Mouse (Mus musculus): ENCODE data around the gene Foxj3. TPM values are rescaled to one million over a fixed set of nuclear protein-coding genes. Genes with fewer than 3 reads are reported as not detected.

Gene Foxj3
- polyA plus RNA-seq, 1 experiment from 2014 or later = 5.3 TPM

GRCm38 (mm10) chr4:119637176-119637845 is 100.5 kb downstream of the Foxj3 start, which contains the start of gene Guca2a:
Gene Guca2a (plus strand): TSS chr4:119637704.
- Histone ChIP-seq H3K4me3 (ENCODE audit: low read depth, low read length) (no peak within 1 kb of the TSS), H3K27ac (ENCODE audit: low read length) (no peak within 1 kb of the TSS), H3K27me3 (ENCODE audit: control insufficient read depth, insufficient read depth, low read depth, low read length) (no peaks in the 10 kb centered on the region), H3K9me3 (replicated peaks; ENCODE audit: control insufficient read depth, low read length) (no peaks in the 10 kb centered on the region), H3K4me2 (ENCODE audit: low read depth, low read length) (no peak within 1 kb of the TSS), H3K36me3 (ENCODE audit: control insufficient read depth, insufficient read depth) (no peaks in the 10 kb centered on the region), H3K9ac (ENCODE audit: low read depth, low read length) (no peak within 1 kb of the TSS), H3K4me1 (ENCODE audit: control insufficient read depth, low read depth, low read length) (no peaks in the 10 kb centered on the region)
- peak; percentile 30; the same call in 1 of the 2 replicates for ATAC-seq (ENCODE audit: low read depth)
- WGBS (ENCODE audit: insufficient replicate concordance) = 48% methylated on average over 4 of the region's 4 CpGs

DNA sequence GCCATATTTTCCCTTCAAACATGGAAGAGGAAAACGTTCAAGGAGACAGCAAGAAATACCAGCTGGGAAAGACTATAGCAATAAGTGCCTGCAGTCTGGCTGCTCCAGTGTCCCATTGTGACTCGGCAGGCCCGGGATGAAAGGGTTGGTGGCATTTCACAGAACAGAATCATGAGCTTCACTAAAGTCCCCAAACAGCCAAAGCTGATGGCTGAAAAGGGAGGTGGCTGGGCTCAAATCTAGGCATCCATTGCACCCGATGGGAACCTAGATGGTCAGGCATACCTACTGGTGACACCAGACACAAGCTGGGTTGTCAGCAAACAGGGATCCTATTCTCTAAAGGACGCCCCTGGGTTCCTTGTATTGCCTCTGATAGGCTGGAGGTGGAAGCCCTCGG is 101.1 kb downstream of the Foxj3 start:
- H3K36me3 ChIP-seq (ENCODE audit: control insufficient read depth, insufficient read depth) = no peaks in the 10 kb centered on the region
- no peak overlapping the region for H3K9ac ChIP-seq (ENCODE audit: low read depth, low read length)
- no peak overlapping the region for H3K4me3 ChIP-seq (ENCODE audit: low read depth, low read length)
- H3K27me3 ChIP-seq (ENCODE audit: control insufficient read depth, insufficient read depth, low read depth, low read length) = no peaks in the 10 kb centered on the region
- WGBS (ENCODE audit: insufficient replicate concordance) = 63% methylated on average over 6 of the region's 6 CpGs
- no peaks in the 10 kb centered on the region for H3K9me3 ChIP-seq (replicated peaks; ENCODE audit: control insufficient read depth, low read length)
- H3K4me1 ChIP-seq (ENCODE audit: control insufficient read depth, low read depth, low read length) = no peaks in the 10 kb centered on the region
- no peak overlapping the region for H3K27ac ChIP-seq (ENCODE audit: low read length)
- ATAC-seq (ENCODE audit: low read depth) = no peak
- no peak overlapping the region for H3K4me2 ChIP-seq (ENCODE audit: low read depth, low read length)

DNA sequence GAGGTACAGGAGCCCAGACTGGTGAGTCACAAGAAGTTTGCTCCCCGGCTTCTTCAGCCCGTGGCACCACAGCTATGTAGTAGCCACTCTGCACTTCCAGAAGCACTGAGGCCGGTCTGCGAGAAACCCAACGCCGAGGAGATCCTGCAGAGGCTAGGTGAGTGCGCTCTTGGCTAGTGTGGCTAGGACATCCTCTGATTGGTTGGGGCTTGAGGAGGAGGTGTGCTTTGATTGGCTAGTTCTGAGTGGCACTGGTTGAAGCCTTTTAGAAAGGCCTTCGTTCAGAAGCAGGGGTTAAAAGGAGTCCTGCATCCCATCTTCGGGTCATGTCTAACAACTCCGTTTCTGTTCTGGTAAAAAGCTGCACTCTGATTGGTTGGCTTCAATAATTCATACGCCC is 101.9 kb downstream of the Foxj3 start:
- no peak overlapping the region for H3K27ac ChIP-seq (ENCODE audit: low read length)
- no peak overlapping the region for H3K4me2 ChIP-seq (ENCODE audit: low read depth, low read length)
- no peaks in the 10 kb centered on the region for H3K36me3 ChIP-seq (ENCODE audit: control insufficient read depth, insufficient read depth)
- WGBS (ENCODE audit: insufficient replicate concordance) = 58% methylated on average over 11 of the region's 11 CpGs
- H3K4me3 ChIP-seq (ENCODE audit: low read depth, low read length) = no peak overlapping the region
- no peaks in the 10 kb centered on the region for H3K27me3 ChIP-seq (ENCODE audit: control insufficient read depth, insufficient read depth, low read depth, low read length)
- ATAC-seq (ENCODE audit: low read depth) = no peak
- H3K4me1 ChIP-seq (ENCODE audit: control insufficient read depth, low read depth, low read length) = no peaks in the 10 kb centered on the region
- H3K9me3 ChIP-seq (replicated peaks; ENCODE audit: control insufficient read depth, low read length) = no peaks in the 10 kb centered on the region
- no peak overlapping the region for H3K9ac ChIP-seq (ENCODE audit: low read depth, low read length)

- Histone ChIP-seq H3K9me3 (replicated peaks; ENCODE audit: control insufficient read depth, low read length) (no peaks in the 10 kb centered on the region), H3K36me3 (ENCODE audit: control insufficient read depth, insufficient read depth) (no peaks in the 10 kb centered on the region), H3K4me2 (ENCODE audit: low read depth, low read length) (no peak overlapping the region), H3K4me1 (ENCODE audit: control insufficient read depth, low read depth, low read length) (no peaks in the 10 kb centered on the region), H3K27me3 (ENCODE audit: control insufficient read depth, insufficient read depth, low read depth, low read length) (no peaks in the 10 kb centered on the region), H3K27ac (ENCODE audit: low read length) (no peak overlapping the region), H3K9ac (ENCODE audit: low read depth, low read length) (no peak overlapping the region), H3K4me3 (ENCODE audit: low read depth, low read length) (no peak overlapping the region)
- WGBS (ENCODE audit: insufficient replicate concordance) = 61% methylated on average over 4 of the region's 4 CpGs
- no peak for ATAC-seq (ENCODE audit: low read depth)
Measured at GRCm38 (mm10) chr4:119642666-119643065, 105.9 kb downstream of the Foxj3 start.

GRCm38 (mm10) chr4:119657011-119657410 is 120.2 kb downstream of the Foxj3 start:
- Histone ChIP-seq H3K4me3 (ENCODE audit: low read depth, low read length) (no peak overlapping the region), H3K36me3 (ENCODE audit: control insufficient read depth, insufficient read depth) (no peaks in the 10 kb centered on the region), H3K4me1 (ENCODE audit: control insufficient read depth, low read depth, low read length) (no peaks in the 10 kb centered on the region), H3K9ac (ENCODE audit: low read depth, low read length) (no peak overlapping the region), H3K27ac (ENCODE audit: low read length) (no peak overlapping the region), H3K27me3 (ENCODE audit: control insufficient read depth, insufficient read depth, low read depth, low read length) (no peaks in the 10 kb centered on the region), H3K4me2 (ENCODE audit: low read depth, low read length) (no peak overlapping the region), H3K9me3 (replicated peaks; ENCODE audit: control insufficient read depth, low read length) (no peaks in the 10 kb centered on the region)
- WGBS (ENCODE audit: insufficient replicate concordance) = 57% methylated on average over 1 of the region's 1 CpGs
- ATAC-seq (ENCODE audit: low read depth) = no peak

- H3K27me3 ChIP-seq (ENCODE audit: control insufficient read depth, insufficient read depth, low read depth, low read length) = no peaks in the 10 kb centered on the region
- 49% methylated on average over 2 of the region's 2 CpGs for WGBS (ENCODE audit: insufficient replicate concordance)
- H3K9me3 ChIP-seq (replicated peaks; ENCODE audit: control insufficient read depth, low read length) = no peaks in the 10 kb centered on the region
- H3K27ac ChIP-seq (ENCODE audit: low read length) = no peak overlapping the region
- no peak overlapping the region for H3K9ac ChIP-seq (ENCODE audit: low read depth, low read length)
- no peaks in the 10 kb centered on the region for H3K4me1 ChIP-seq (ENCODE audit: control insufficient read depth, low read depth, low read length)
- no peak overlapping the region for H3K4me2 ChIP-seq (ENCODE audit: low read depth, low read length)
- H3K36me3 ChIP-seq (ENCODE audit: control insufficient read depth, insufficient read depth) = no peaks in the 10 kb centered on the region
- no peak overlapping the region for H3K4me3 ChIP-seq (ENCODE audit: low read depth, low read length)
- ATAC-seq (ENCODE audit: low read depth) = no peak
Measured at GRCm38 (mm10) chr4:119658246-119658645, 121.4 kb downstream of the Foxj3 start.

DNA sequence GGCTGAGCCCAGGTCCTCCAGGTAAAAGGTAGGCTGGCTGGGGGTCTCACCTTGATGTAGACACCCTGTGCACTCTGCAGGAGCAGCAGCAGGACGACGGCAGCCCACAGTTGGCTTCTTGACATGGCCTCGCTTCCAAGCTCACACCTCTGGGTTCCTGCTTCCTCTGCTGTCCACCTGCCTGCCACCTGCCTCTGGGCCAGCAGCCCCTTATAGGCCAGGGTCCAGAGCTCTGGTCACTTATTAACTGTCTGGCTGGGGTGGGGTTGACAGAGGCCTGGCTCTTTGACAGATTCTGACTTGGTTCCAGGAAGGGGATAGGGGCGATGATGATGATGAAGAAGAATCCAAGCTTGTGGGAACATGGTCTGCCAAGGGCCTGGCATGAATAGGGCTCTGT is 121.9 kb downstream of the Foxj3 start, which contains the start of gene Guca2b:
TSS of gene Guca2b (minus strand) at position 224 of the 400 bp plus-strand sequence.
- no peak for ATAC-seq (ENCODE audit: low read depth)
- Histone ChIP-seq H3K4me3 (ENCODE audit: low read depth, low read length) (no peak within 1 kb of the TSS), H3K9me3 (replicated peaks; ENCODE audit: control insufficient read depth, low read length) (no peaks in the 10 kb centered on the region), H3K4me2 (ENCODE audit: low read depth, low read length) (no peak within 1 kb of the TSS), H3K27me3 (ENCODE audit: control insufficient read depth, insufficient read depth, low read depth, low read length) (no peaks in the 10 kb centered on the region), H3K4me1 (ENCODE audit: control insufficient read depth, low read depth, low read length) (no peaks in the 10 kb centered on the region), H3K27ac (ENCODE audit: low read length) (no peak within 1 kb of the TSS), H3K36me3 (ENCODE audit: control insufficient read depth, insufficient read depth) (no peaks in the 10 kb centered on the region), H3K9ac (ENCODE audit: low read depth, low read length) (no peak within 1 kb of the TSS)
- WGBS (ENCODE audit: insufficient replicate concordance) = 44% methylated on average over 4 of the region's 4 CpGs

DNA sequence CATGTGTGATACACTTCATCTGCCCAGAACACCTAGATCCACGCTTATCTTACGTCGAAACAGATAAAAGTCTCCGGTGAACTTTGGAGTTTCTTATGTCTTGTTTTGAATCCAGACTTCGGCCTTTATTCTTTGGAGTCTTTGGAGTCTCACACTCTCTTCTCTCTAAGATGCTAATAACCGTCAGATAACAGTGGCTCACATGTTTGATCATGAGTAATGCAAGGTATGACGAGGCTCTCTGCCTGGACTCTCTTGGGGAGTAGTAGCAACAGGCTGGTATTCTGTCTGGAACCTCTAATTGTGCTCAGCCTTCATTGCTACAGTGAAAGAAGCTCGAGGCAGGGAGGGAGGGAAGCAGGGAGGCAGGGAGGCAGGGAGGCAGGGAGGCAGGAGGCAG is 123.2 kb downstream of the Foxj3 start:
- Histone ChIP-seq H3K27me3 (ENCODE audit: control insufficient read depth, insufficient read depth, low read depth, low read length) (no peaks in the 10 kb centered on the region), H3K27ac (ENCODE audit: low read length) (no peak overlapping the region), H3K4me2 (ENCODE audit: low read depth, low read length) (no peak overlapping the region), H3K9ac (ENCODE audit: low read depth, low read length) (no peak overlapping the region), H3K36me3 (ENCODE audit: control insufficient read depth, insufficient read depth) (no peaks in the 10 kb centered on the region), H3K9me3 (replicated peaks; ENCODE audit: control insufficient read depth, low read length) (no peaks in the 10 kb centered on the region), H3K4me1 (ENCODE audit: control insufficient read depth, low read depth, low read length) (no peaks in the 10 kb centered on the region), H3K4me3 (ENCODE audit: low read depth, low read length) (no peak overlapping the region)
- no peak for ATAC-seq (ENCODE audit: low read depth)
- 62% methylated on average over 8 of the region's 8 CpGs for WGBS (ENCODE audit: insufficient replicate concordance)

- H3K4me1 ChIP-seq (ENCODE audit: control insufficient read depth, low read depth, low read length) = no peaks in the 10 kb centered on the region
- 43% methylated on average over 4 of the region's 4 CpGs for WGBS (ENCODE audit: insufficient replicate concordance)
- H3K9me3 ChIP-seq (replicated peaks; ENCODE audit: control insufficient read depth, low read length) = no peaks in the 10 kb centered on the region
- peak; percentile 32; the same call in 1 of the 2 replicates for ATAC-seq (ENCODE audit: low read depth)
- no peak overlapping the region for H3K9ac ChIP-seq (ENCODE audit: low read depth, low read length)
- no peak overlapping the region for H3K4me3 ChIP-seq (ENCODE audit: low read depth, low read length)
- H3K4me2 ChIP-seq (ENCODE audit: low read depth, low read length) = no peak overlapping the region
- no peaks in the 10 kb centered on the region for H3K27me3 ChIP-seq (ENCODE audit: control insufficient read depth, insufficient read depth, low read depth, low read length)
- H3K36me3 ChIP-seq (ENCODE audit: control insufficient read depth, insufficient read depth) = no peaks in the 10 kb centered on the region
- H3K27ac ChIP-seq (ENCODE audit: low read length) = no peak overlapping the region
Measured at GRCm38 (mm10) chr4:119662151-119662550, 125.3 kb downstream of the Foxj3 start.
